9 mouse cellular contexts compared by ENCODE assay signal in genomic region chr7:28866769-28867507, GRCm38 (mm10). TPM values are rescaled to one million over a fixed set of nuclear protein-coding genes. Genes with fewer than 3 reads are reported as not detected.
DNase-seq lines count a peak whose midpoint lies in the region; ATAC-seq and TF ChIP-seq lines count a peak whose summit lies in the region.
"Had no signal": no experiment of that assay in that cellular context is flagged by ENCODE, and none has a peak within 500 bp of the region (broad histone marks: within the 10 kb centered on the region; RNA-seq: fewer than 3 reads in every experiment).

No protein-coding gene starts in this region.

- no peaks in the 10 kb centered on the region for H3K27me3 ChIP-seq in liver, embryonic 11.5 days (replicated peaks; ENCODE audit: control insufficient read depth, insufficient read depth, low read length)
- H3K27me3 ChIP-seq in ES-Bruce4 (ENCODE audit: control insufficient read depth, insufficient read depth, low read length, poor library complexity, severe bottlenecking), result no peaks in the 10 kb centered on the region
- no peaks in the 10 kb centered on the region; the same call in none of the 2 replicates for H3K27me3 ChIP-seq in embryonic facial prominence, embryonic 10.5 days (replicated peaks; ENCODE audit: low read depth, poor library complexity, severe bottlenecking)
- no peaks in the 10 kb centered on the region for H3K27me3 ChIP-seq in liver, embryonic 14.5 days (ENCODE audit: control insufficient read depth, insufficient read depth, low read length)

- H3K27ac ChIP-seq in liver, embryonic 11.5 days (ENCODE audit: low read depth, low read length), result peak overlapping the region; percentile 38; the same call in 1 of the 2 replicates
- H3K27ac ChIP-seq in ES-Bruce4 (ENCODE audit: insufficient read depth, low read length), result no peak overlapping the region
- peak overlapping the region; percentile 71 for H3K27ac ChIP-seq in embryonic facial prominence, embryonic 10.5 days (replicated peaks)
- no peak overlapping the region for H3K27ac ChIP-seq in liver, embryonic 14.5 days
- no peak overlapping the region for H3K27ac ChIP-seq in layer of hippocampus, adult 2 months

- 86% methylated on average over 28 of the region's 28 CpGs for WGBS in liver, embryonic 11.5 days
- 91% methylated on average over 28 of the region's 28 CpGs for WGBS in embryonic facial prominence, embryonic 10.5 days
- WGBS in liver, embryonic 14.5 days (ENCODE audit: insufficient replicate concordance), result 81% methylated on average over 28 of the region's 28 CpGs

- no peak overlapping the region for H3K4me3 ChIP-seq in liver, embryonic 11.5 days (ENCODE audit: low read depth, low read length)
- H3K4me3 ChIP-seq in ES-Bruce4 (ENCODE audit: low read depth, low read length), result peak overlapping the region; percentile 5; the same call in 1 of the 2 replicates
- 0 out of 2 replicates have a peak overlapping the region, but pooled peaks have one; percentile 32 for H3K4me3 ChIP-seq in embryonic facial prominence, embryonic 10.5 days
- no peak overlapping the region for H3K4me3 ChIP-seq in liver, embryonic 14.5 days (ENCODE audit: insufficient read depth in 1 of 2, low read depth in 2 of 2, low read length in 2 of 2)
- H3K4me3 ChIP-seq in layer of hippocampus, adult 2 months, result no peak overlapping the region

- DNase-seq in liver, embryonic 11.5 days (ENCODE audit: low spot score), result no peak
- DNase-seq in liver, result no peak
- no peak for DNase-seq in embryonic facial prominence, embryonic 10.5 days (ENCODE audit: low spot score)
- no peak for DNase-seq in liver, embryonic 14.5 days (ENCODE audit: low read depth in 3 of 3, low spot score in 3 of 3)
- no peak for DNase-seq in ovary, postnatal 14 days (ENCODE audit: low spot score)
- no peak for DNase-seq in layer of hippocampus, adult 2 months (ENCODE audit: low spot score in 2 of 2)
- DNase-seq in frontal cortex, postnatal 25 days (ENCODE audit: low spot score in 2 of 2), result no peak

- TF ChIP-seq POLR2A in ES-Bruce4 (IDR thresholded peaks at IDR 0.05; ENCODE audit: insufficient read depth, low read length), result no peak

- no peaks in the 10 kb centered on the region for H3K9me3 ChIP-seq in liver, embryonic 11.5 days (ENCODE audit: control insufficient read depth, low read length)
- no peaks in the 10 kb centered on the region for H3K9me3 ChIP-seq in ES-Bruce4 (replicated peaks; ENCODE audit: control insufficient read depth, insufficient read depth, low read length, poor library complexity, severe bottlenecking)
- no peaks in the 10 kb centered on the region for H3K9me3 ChIP-seq in embryonic facial prominence, embryonic 10.5 days
- no peaks in the 10 kb centered on the region for H3K9me3 ChIP-seq in liver, embryonic 14.5 days (ENCODE audit: control insufficient read depth, low read length)

- peak overlapping the region; percentile 58 for H3K4me2 ChIP-seq in liver, embryonic 11.5 days
- H3K4me2 ChIP-seq in liver, embryonic 14.5 days (ENCODE audit: low read depth), result 0 out of 2 replicates have a peak overlapping the region, but pooled peaks have one; percentile 63

- H3K36me3 ChIP-seq in liver, embryonic 11.5 days (ENCODE audit: control insufficient read depth, insufficient read depth, low read length), result no peaks in the 10 kb centered on the region
- no peaks in the 10 kb centered on the region for H3K36me3 ChIP-seq in ES-Bruce4 (ENCODE audit: control insufficient read depth, insufficient read depth, low read length, poor library complexity, severe bottlenecking)
- H3K36me3 ChIP-seq in embryonic facial prominence, embryonic 10.5 days (replicated peaks), result no peaks in the 10 kb centered on the region
- H3K36me3 ChIP-seq in liver, embryonic 14.5 days (replicated peaks; ENCODE audit: control insufficient read depth, insufficient read depth, low read depth), result no peaks in the 10 kb centered on the region

- no peak for TF ChIP-seq EP300 in ES-Bruce4 (IDR thresholded peaks at IDR 0.05; ENCODE audit: insufficient read depth, low read depth, low read length)
- TF ChIP-seq EP300 in liver, embryonic 14.5 days (IDR thresholded peaks at IDR 0.05; ENCODE audit: low read depth), result no peak

- TF ChIP-seq CTCF in ES-Bruce4 (IDR thresholded peaks at IDR 0.05; ENCODE audit: low read depth, low read length), result no peak
- no peak for TF ChIP-seq CTCF in liver, embryonic 14.5 days (IDR thresholded peaks at IDR 0.05; ENCODE audit: low read depth)
- TF ChIP-seq CTCF in layer of hippocampus, adult 2 months (conservative IDR thresholded peaks at IDR 0.05), result no peak

- H3K4me1 ChIP-seq in liver, embryonic 11.5 days (replicated peaks; ENCODE audit: control insufficient read depth, insufficient read depth, low read length), result peaks cover 15% of the 10 kb centered on the region
- peaks cover 10% of the 10 kb centered on the region for H3K4me1 ChIP-seq in ES-Bruce4 (ENCODE audit: control insufficient read depth, insufficient read depth, low read length)
- H3K4me1 ChIP-seq in embryonic facial prominence, embryonic 10.5 days, result peaks cover 26% of the 10 kb centered on the region
- H3K4me1 ChIP-seq in liver, embryonic 14.5 days (replicated peaks; ENCODE audit: control insufficient read depth in 2 of 2, insufficient read depth in 2 of 2, low read length in 1 of 2), result peaks cover 0 to 14% of the 10 kb centered on the region in 2 experiments; a peak in 3 of 4 replicates

- no peak overlapping the region for H3K9ac ChIP-seq in liver, embryonic 11.5 days (ENCODE audit: low read depth, low read length)
- H3K9ac ChIP-seq in ES-Bruce4 (ENCODE audit: low read depth, poor library complexity, severe bottlenecking), result peak overlapping the region; percentile 40
- no peak overlapping the region for H3K9ac ChIP-seq in liver, embryonic 14.5 days (replicated peaks)

- ATAC-seq in liver, embryonic 11.5 days (replicated peaks; ENCODE audit: low FRiP score), result peak; percentile 23; the same call in 1 of the 2 replicates
- ATAC-seq in liver, embryonic 14.5 days (ENCODE audit: insufficient read depth), result no peak

RNA-seq across cellular contexts. Expression of gene Lgals7, which starts 3.3 kb away (rescaled TPM):
- polyA plus RNA-seq in liver, embryonic 11.5 days (2014; fragmentation: Nextera tagmentation; extraction: Ambion mirVana), result not detected in 2 replicates
- polyA plus RNA-seq in ES-Bruce4 (2011; ENCODE audit: insufficient read depth, insufficient read length, low read depth, missing spikeins), result not detected in 2 replicates
- polyA plus RNA-seq in embryonic facial prominence, embryonic 10.5 days (2016; fragmentation: Nextera tagmentation; extraction: Ambion mirVana), result 0.63 and 1.9 TPM in 2 replicates
- polyA plus RNA-seq in liver, embryonic 14.5 days (2012; rRNA removed), result 0.09 and 0.42 TPM in 2 replicates
- polyA plus RNA-seq in liver, embryonic 14.5 days (2014; fragmentation: Nextera tagmentation; extraction: Ambion mirVana), result 0.40 TPM in 1 of 2 replicates, not detected in the other
- total RNA-seq in layer of hippocampus, adult 2 months (2021), result not detected

RNA-seq across cellular contexts. Expression of gene Capn12, which starts 14.3 kb away (rescaled TPM):
- 0.21 and 0.37 TPM in 2 replicates for polyA plus RNA-seq in liver, embryonic 11.5 days (2014; fragmentation: Nextera tagmentation; extraction: Ambion mirVana)
- 0.21 and 0.33 TPM in 2 replicates for polyA plus RNA-seq in ES-Bruce4 (2011; ENCODE audit: insufficient read depth, insufficient read length, low read depth, missing spikeins)
- polyA plus RNA-seq in embryonic facial prominence, embryonic 10.5 days (2016; fragmentation: Nextera tagmentation; extraction: Ambion mirVana), result 0.44 and 0.55 TPM in 2 replicates
- 0.01 and 0.02 TPM in 2 replicates for polyA plus RNA-seq in liver, embryonic 14.5 days (2012; rRNA removed)
- polyA plus RNA-seq in liver, embryonic 14.5 days (2014; fragmentation: Nextera tagmentation; extraction: Ambion mirVana), result 0.15 and 0.19 TPM in 2 replicates
- under 1 TPM; 0.15 to 0.29 TPM for total RNA-seq in layer of hippocampus, adult 2 months (2021)
- total RNA-seq: megakaryocyte progenitor cell, adult 5-6 weeks had no signal

RNA-seq across cellular contexts. Expression of gene Lgals4, which starts 33.3 kb away (rescaled TPM):
- polyA plus RNA-seq in liver, embryonic 11.5 days (2014; fragmentation: Nextera tagmentation; extraction: Ambion mirVana), result 2.9 and 5.1 TPM in 2 replicates
- polyA plus RNA-seq in ES-Bruce4 (2011; ENCODE audit: insufficient read depth, insufficient read length, low read depth, missing spikeins), result 1.9 and 2.4 TPM in 2 replicates
- polyA plus RNA-seq in embryonic facial prominence, embryonic 10.5 days (2016; fragmentation: Nextera tagmentation; extraction: Ambion mirVana), result 4.4 and 4.9 TPM in 2 replicates
- 2.3 and 3.3 TPM in 2 replicates for polyA plus RNA-seq in liver, embryonic 14.5 days (2012; rRNA removed)
- 0.98 and 1.1 TPM in 2 replicates for polyA plus RNA-seq in liver, embryonic 14.5 days (2014; fragmentation: Nextera tagmentation; extraction: Ambion mirVana)
- total RNA-seq in layer of hippocampus, adult 2 months (2021), result 1 to 10 TPM; 4.4 to 6.8 TPM

RNA-seq across cellular contexts. Expression of gene Ech1, which starts 41.9 kb away (rescaled TPM):
- polyA plus RNA-seq in liver, embryonic 11.5 days (2014; fragmentation: Nextera tagmentation; extraction: Ambion mirVana), result 107 TPM in 2 replicates
- polyA plus RNA-seq in ES-Bruce4 (2011; ENCODE audit: insufficient read depth, insufficient read length, low read depth, missing spikeins), result 41.3 and 53.0 TPM in 2 replicates
- 75.8 and 81.7 TPM in 2 replicates for polyA plus RNA-seq in embryonic facial prominence, embryonic 10.5 days (2016; fragmentation: Nextera tagmentation; extraction: Ambion mirVana)
- 62.4 and 62.7 TPM in 2 replicates for polyA plus RNA-seq in liver, embryonic 14.5 days (2012; rRNA removed)
- polyA plus RNA-seq in liver, embryonic 14.5 days (2014; fragmentation: Nextera tagmentation; extraction: Ambion mirVana), result 92.5 and 97.4 TPM in 2 replicates
- total RNA-seq in layer of hippocampus, adult 2 months (2021), result 10 to 100 TPM; 66.4 to 68.8 TPM

RNA-seq across cellular contexts. Expression of gene Hnrnpl, which starts 58.6 kb away (rescaled TPM):
- polyA plus RNA-seq in liver, embryonic 11.5 days (2014; fragmentation: Nextera tagmentation; extraction: Ambion mirVana), result 238 and 279 TPM in 2 replicates
- polyA plus RNA-seq in ES-Bruce4 (2011; ENCODE audit: insufficient read depth, insufficient read length, low read depth, missing spikeins), result 633 and 662 TPM in 2 replicates
- 325 and 346 TPM in 2 replicates for polyA plus RNA-seq in embryonic facial prominence, embryonic 10.5 days (2016; fragmentation: Nextera tagmentation; extraction: Ambion mirVana)
- 110 and 138 TPM in 2 replicates for polyA plus RNA-seq in liver, embryonic 14.5 days (2012; rRNA removed)
- polyA plus RNA-seq in liver, embryonic 14.5 days (2014; fragmentation: Nextera tagmentation; extraction: Ambion mirVana), result 83.1 and 91.3 TPM in 2 replicates
- 100 to 1,000 TPM; 410 to 476 TPM for total RNA-seq in layer of hippocampus, adult 2 months (2021)

Comparison
In these comparisons a context has a peak if more than half of its experiments do, and no peak if none do; other contexts are left out.
1. H3K27ac ChIP-seq: peak in liver, embryonic 11.5 days (single experiment) and embryonic facial prominence, embryonic 10.5 days (single experiment); none in ES-Bruce4 (single experiment), liver, embryonic 14.5 days (single experiment) and layer of hippocampus, adult 2 months (single experiment).
2. H3K4me3 ChIP-seq: peak in ES-Bruce4 (single experiment) and embryonic facial prominence, embryonic 10.5 days (single experiment); none in liver, embryonic 11.5 days (single experiment), liver, embryonic 14.5 days (0 of 2) and layer of hippocampus, adult 2 months (single experiment).